Mouse (Mus musculus) MEL (cell line): ENCODE results near the gene Pcyt1b. TPM values are rescaled to one million over a fixed set of nuclear protein-coding genes. Genes with fewer than 3 reads are reported as not detected.

Source experiments
- DNase-seq: peaks from one replicate; pipeline ENCODE4 v3.0.0; 2011; ENCODE audit warnings: low read depth, low spot score
- H3K27ac ChIP-seq: 2 replicates; pipeline ENCODE4 v1.5.1; 2012; ENCODE audit warnings: low read depth, mild to moderate bottlenecking, control low read depth, low read length, moderate library complexity; ENCODE audit not compliant: control insufficient read depth
- H3K27me3 ChIP-seq, 2 experiments: fragments of 150-350 bp in 1 of 2; sonication (generic) in 1 of 2; 2 replicates each; pipeline ENCODE4 v1.6.1; 2012; ENCODE audit warnings: low read length in 2 of 2, mild to moderate bottlenecking in 2 of 2, improper control_type of control experiment in 1 of 2, moderate library complexity in 1 of 2; ENCODE audit not compliant: insufficient read depth in 2 of 2, control insufficient read depth in 1 of 2
- H3K36me3 ChIP-seq, 2 experiments: 2 replicates each; pipeline ENCODE4 v1.6.1; 2012 to 2014; ENCODE audit warnings: low read length in 2 of 2, improper control_type of control experiment in 1 of 2, inconsistent platforms in 1 of 2, mild to moderate bottlenecking in 1 of 2; ENCODE audit not compliant: insufficient read depth in 2 of 2, control insufficient read depth in 1 of 2
- H3K4me1 ChIP-seq, 2 experiments: fragments of 150-350 bp in 1 of 2; sonication (generic) in 1 of 2; 2 replicates each; pipeline ENCODE4 v1.6.1; 2012; ENCODE audit warnings: low read length in 2 of 2, improper control_type of control experiment in 1 of 2, mild to moderate bottlenecking in 1 of 2; ENCODE audit not compliant: insufficient read depth in 2 of 2, control insufficient read depth in 1 of 2
- H3K4me3 ChIP-seq, 2 experiments: fragments of 150-350 bp in 1 of 2; sonication (generic) in 1 of 2; 2 replicates each; pipeline ENCODE4 v1.5.1; 2012; ENCODE audit warnings: low read depth in 2 of 2, low read length in 2 of 2, mild to moderate bottlenecking in 2 of 2, moderate library complexity in 2 of 2, control low read depth in 1 of 2, improper control_type of control experiment in 1 of 2; ENCODE audit not compliant: control insufficient read depth in 1 of 2, insufficient read depth in 1 of 2
- H3K79me2 ChIP-seq: 2 replicates; pipeline ENCODE4 v1.6.1; 2012; ENCODE audit warnings: mild to moderate bottlenecking, low read length, moderate library complexity; ENCODE audit not compliant: control insufficient read depth, poor library complexity, insufficient read depth
- H3K9ac ChIP-seq: 2 replicates; pipeline ENCODE4 v1.6.1; 2012; ENCODE audit warnings: low read depth, mild to moderate bottlenecking, control low read depth, low read length, moderate library complexity; ENCODE audit not compliant: control insufficient read depth, poor library complexity, severe bottlenecking
- H3K9me3 ChIP-seq: fragments of 150-350 bp; sonication (generic); replicated peaks from 2 replicates; pipeline ENCODE4 v1.6.1; 2012; ENCODE audit warnings: mild to moderate bottlenecking, low read length, improper control_type of control experiment, moderate library complexity; ENCODE audit not compliant: insufficient read depth
- BHLHE40 ChIP-seq: IDR thresholded peaks from 2 replicates; pipeline ENCODE4 v1.6.1; 2012; ENCODE audit warnings: low read depth, mild to moderate bottlenecking, inconsistent platforms, low read length, improper control_type of control experiment, borderline replicate concordance
- CHD1 ChIP-seq: IDR thresholded peaks from 2 replicates; pipeline ENCODE4 v1.6.1; 2012; ENCODE audit warnings: low read depth, mild to moderate bottlenecking, inconsistent platforms, low read length, improper control_type of control experiment
- CTCF ChIP-seq, 3 experiments: IDR thresholded peaks in 2 of 3; conservative IDR thresholded peaks in 1 of 3; 2 replicates each; pipeline ENCODE4 v1.5.1; 2011 to 2012; ENCODE audit warnings: low read length in 3 of 3, low read depth in 2 of 3, mild to moderate bottlenecking in 2 of 3, improper control_type of control experiment in 1 of 3, inconsistent platforms in 1 of 3, mixed read lengths in 1 of 3, moderate library complexity in 1 of 3; ENCODE audit not compliant: control insufficient read depth in 1 of 3, insufficient read depth in 1 of 3, poor library complexity in 1 of 3, severe bottlenecking in 1 of 3
- ELF1 ChIP-seq: IDR thresholded peaks from 2 replicates; pipeline ENCODE4 v1.6.1; 2014; ENCODE audit warnings: low read depth, mild to moderate bottlenecking, inconsistent platforms, low read length, improper control_type of control experiment, moderate library complexity
- EP300 ChIP-seq, 2 experiments: IDR thresholded peaks; 2 replicates each; pipeline ENCODE4 v1.6.1; 2011; ENCODE audit warnings: improper control_type of control experiment in 2 of 2, low read length in 2 of 2, low read depth in 1 of 2, mild to moderate bottlenecking in 1 of 2
- ETS1 ChIP-seq: IDR thresholded peaks from 2 replicates; pipeline ENCODE4 v1.6.1; 2012; ENCODE audit warnings: low read depth, mild to moderate bottlenecking, inconsistent platforms, low read length, improper control_type of control experiment, moderate library complexity
- GABPA ChIP-seq: IDR thresholded peaks from 2 replicates; pipeline ENCODE4 v1.6.1; 2012; ENCODE audit warnings: low read depth, mild to moderate bottlenecking, inconsistent platforms, low read length, improper control_type of control experiment, moderate library complexity
- GATA1 ChIP-seq: IDR thresholded peaks from 2 replicates; pipeline ENCODE4 v1.6.1; 2011; ENCODE audit warnings: low read depth, low read length, improper control_type of control experiment
- HCFC1 ChIP-seq: IDR thresholded peaks from 2 replicates; pipeline ENCODE4 v1.6.1; 2012; ENCODE audit warnings: low read depth, mild to moderate bottlenecking, inconsistent platforms, low read length, improper control_type of control experiment, moderate library complexity
- JUND ChIP-seq: IDR thresholded peaks from 2 replicates; pipeline ENCODE4 v1.6.1; 2011; ENCODE audit warnings: low read depth, mild to moderate bottlenecking, improper control_type of control experiment, low read length
- KAT2A ChIP-seq: conservative IDR thresholded peaks from 2 replicates; pipeline ENCODE4 v1.6.1; 2012; ENCODE audit warnings: low read depth, low read length, improper control_type of control experiment, inconsistent platforms
- MAFK ChIP-seq: IDR thresholded peaks from 2 replicates; pipeline ENCODE4 v1.6.1; 2011; ENCODE audit warnings: low read depth, mild to moderate bottlenecking, low read length, improper control_type of control experiment, borderline replicate concordance
- MAZ ChIP-seq: IDR thresholded peaks from 2 replicates; pipeline ENCODE4 v1.6.1; 2012; ENCODE audit warnings: low read depth, mild to moderate bottlenecking, inconsistent platforms, low read length, improper control_type of control experiment
- MXI1 ChIP-seq: IDR thresholded peaks from 2 replicates; pipeline ENCODE4 v1.6.1; 2011; ENCODE audit warnings: mild to moderate bottlenecking, low read depth, low read length, improper control_type of control experiment
- MYB ChIP-seq: IDR thresholded peaks from 2 replicates; pipeline ENCODE4 v1.6.1; 2011; ENCODE audit warnings: mild to moderate bottlenecking, low read depth, low read length, improper control_type of control experiment
- MYC ChIP-seq: IDR thresholded peaks from 2 replicates; pipeline ENCODE4 v1.6.1; 2011; ENCODE audit warnings: low read depth, mild to moderate bottlenecking, low read length, improper control_type of control experiment, moderate library complexity
- NELFE ChIP-seq: IDR thresholded peaks from 2 replicates; pipeline ENCODE4 v1.6.1; 2011; ENCODE audit warnings: low read depth, low read length, improper control_type of control experiment
- NRF1 ChIP-seq: IDR thresholded peaks from 2 replicates; pipeline ENCODE4 v1.6.1; 2014; ENCODE audit warnings: low read depth, mild to moderate bottlenecking, inconsistent platforms, low read length, improper control_type of control experiment, moderate library complexity; ENCODE audit not compliant: poor library complexity, insufficient read depth, severe bottlenecking
- POLR2AphosphoS2 ChIP-seq: IDR thresholded peaks from 2 replicates; pipeline ENCODE4 v1.6.1; 2011; ENCODE audit warnings: low read length, improper control_type of control experiment
- POLR2AphosphoS5 ChIP-seq: IDR thresholded peaks from 2 replicates; pipeline ENCODE4 v1.6.1; 2012; ENCODE audit warnings: low read depth, borderline replicate concordance, mild to moderate bottlenecking, inconsistent platforms, low read length, moderate library complexity, mixed read lengths
- SMC3 ChIP-seq: IDR thresholded peaks from 2 replicates; pipeline ENCODE4 v1.6.1; 2011; ENCODE audit warnings: low read depth, low read length, improper control_type of control experiment
- TCF12 ChIP-seq: IDR thresholded peaks from 2 replicates; pipeline ENCODE4 v1.6.1; 2014; ENCODE audit warnings: low read depth, mild to moderate bottlenecking, inconsistent platforms, low read length, improper control_type of control experiment, moderate library complexity
- UBTF ChIP-seq: IDR thresholded peaks from 2 replicates; pipeline ENCODE4 v1.6.1; 2012; ENCODE audit warnings: low read depth, mild to moderate bottlenecking, inconsistent platforms, low read length, improper control_type of control experiment, moderate library complexity, borderline replicate concordance; ENCODE audit not compliant: insufficient read depth
- USF1 ChIP-seq: IDR thresholded peaks from 2 replicates; pipeline ENCODE4 v1.6.1; 2014; ENCODE audit warnings: low read depth, mild to moderate bottlenecking, inconsistent platforms, low read length, improper control_type of control experiment, moderate library complexity
- USF2 ChIP-seq, 2 experiments: IDR thresholded peaks; 2 replicates each; pipeline ENCODE4 v1.6.1; 2011 to 2012; ENCODE audit warnings: improper control_type of control experiment in 2 of 2, low read length in 2 of 2, borderline replicate concordance in 1 of 2, inconsistent platforms in 1 of 2, low read depth in 1 of 2, mild to moderate bottlenecking in 1 of 2; ENCODE audit not compliant: insufficient read depth in 1 of 2
- ZC3H11A ChIP-seq: IDR thresholded peaks from 2 replicates; pipeline ENCODE4 v1.6.1; 2012; ENCODE audit warnings: low read depth, mild to moderate bottlenecking, inconsistent platforms, low read length, improper control_type of control experiment
- ZKSCAN1 ChIP-seq: IDR thresholded peaks from 2 replicates; pipeline ENCODE4 v1.6.1; 2012; ENCODE audit warnings: low read depth, mild to moderate bottlenecking, inconsistent platforms, low read length, improper control_type of control experiment, moderate library complexity
- ZMIZ1 ChIP-seq: IDR thresholded peaks from 2 replicates; pipeline ENCODE4 v1.6.1; 2012; ENCODE audit warnings: low read depth, mild to moderate bottlenecking, inconsistent platforms, low read length, improper control_type of control experiment, moderate library complexity
- polyA plus RNA-seq, 2 experiments: library from polyadenylated mRNA; stranded (reverse) in 1 of 2; unstranded in 1 of 2; fragments of >175 nt in 1 of 2; fragments of >200 nt in 1 of 2; gene quantifications; 2 replicates each; pipeline versions ENCODE4 v1.2.1 to v1.2.4; 2012; ENCODE audit warnings: low replicate concordance in 2 of 2, low read depth in 1 of 2; ENCODE audit not compliant: insufficient read length in 2 of 2, insufficient read depth in 1 of 2, missing spikeins in 1 of 2
- total RNA-seq: library from RNA; depleted of rRNA; stranded (reverse); fragments of 300-350 nt; gene quantifications from 2 replicates; pipeline ENCODE4 v1.2.3, GENCODE M21; 2012

Gene Pcyt1b
- total and polyA plus RNA-seq, 3 experiments: 1.2 to 10.4 TPM; not detected in 1

DNA sequence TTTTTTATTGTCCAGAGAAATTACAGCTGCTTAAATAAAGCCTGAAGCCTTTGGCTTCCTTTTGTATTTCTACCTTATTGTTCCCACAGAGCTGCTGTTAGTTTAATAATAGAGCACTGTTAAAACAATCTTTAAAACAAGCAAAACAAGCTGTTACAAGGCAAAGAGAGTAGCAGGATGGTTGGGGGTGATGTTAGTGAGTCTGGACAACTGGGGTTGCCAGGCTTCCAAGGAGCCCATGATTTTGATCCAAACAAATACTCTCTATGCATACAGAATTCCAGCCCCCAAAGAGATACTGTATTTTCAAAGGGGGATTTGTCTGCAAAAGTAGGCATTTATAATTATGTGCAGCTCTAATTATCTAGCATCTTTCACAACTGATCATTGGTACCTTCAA, 77.7 kb downstream of the Pcyt1b start:
- H3K27me3 ChIP-seq: no peaks in the 10 kb centered on the region
- H3K27ac ChIP-seq: no peak overlapping the region
- no peak overlapping the region for H3K4me3 ChIP-seq
- H3K4me1 ChIP-seq: peaks cover 5 to 7% of the 10 kb centered on the region in 2 experiments
- H3K79me2 ChIP-seq: no peaks in the 10 kb centered on the region
- no peak for DNase-seq
- H3K9ac ChIP-seq: no peak overlapping the region
- TF ChIP-seq JUND: no peak
- no peak for TF ChIP-seq MAFK
- TF ChIP-seq CTCF (IDR thresholded peaks at IDR 0.05 in 2 of 3, conservative IDR thresholded peaks at IDR 0.05 in 1 of 3; ENCODE audit: control insufficient read depth in 1 of 3, insufficient read depth in 1 of 3, low read depth in 2 of 3, low read length in 3 of 3, poor library complexity in 1 of 3, severe bottlenecking in 1 of 3): no peak
- no peak for TF ChIP-seq MYC
- TF ChIP-seq TCF12: no peak
- TF ChIP-seq POLR2AphosphoS2: no peak
- no peak for TF ChIP-seq ZMIZ1
- TF ChIP-seq ELF1: no peak
- TF ChIP-seq GABPA: no peak
- no peak for TF ChIP-seq GATA1
- no peaks in the 10 kb centered on the region for H3K9me3 ChIP-seq
- peaks cover 0 to 13% of the 10 kb centered on the region in 2 experiments; a peak in 2 of 4 replicates for H3K36me3 ChIP-seq

DNA sequence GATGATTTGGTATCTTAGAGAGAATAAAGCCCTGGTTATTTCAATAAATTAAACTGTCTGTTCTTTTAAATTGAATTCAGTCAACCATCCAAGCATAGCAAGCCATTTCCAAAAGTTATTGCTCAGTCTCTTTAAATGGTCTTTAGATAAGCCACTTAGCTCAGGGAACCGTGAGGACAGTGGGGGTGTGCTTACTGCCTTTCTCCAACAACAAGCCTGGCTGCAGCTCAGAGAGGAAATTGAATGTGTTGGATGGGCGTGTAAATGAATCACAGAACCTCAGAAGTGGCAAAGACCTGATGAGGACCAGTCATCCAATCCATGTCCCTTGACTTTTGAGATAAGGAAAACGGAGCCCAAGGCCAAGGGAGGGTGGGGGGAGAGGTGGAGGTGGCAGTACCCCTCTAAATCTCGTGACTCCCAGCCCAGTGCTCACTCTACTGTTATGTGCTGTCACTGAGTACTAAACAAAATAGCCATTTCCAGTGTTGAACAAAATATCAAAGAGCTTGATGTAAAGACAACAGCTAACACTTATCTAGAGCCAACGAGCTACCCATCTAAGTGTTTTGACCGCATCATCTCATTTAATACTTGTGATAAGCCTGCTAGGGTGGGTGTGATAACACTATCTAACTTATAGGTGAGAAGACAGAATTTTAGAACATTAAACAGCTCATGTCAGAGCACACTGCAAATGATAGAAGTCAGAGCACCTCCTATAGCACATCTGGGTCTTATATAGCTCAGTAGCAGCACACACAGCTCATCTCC, 78.5 kb downstream of the Pcyt1b start:
- no peaks in the 10 kb centered on the region for H3K27me3 ChIP-seq
- H3K36me3 ChIP-seq: peaks cover 0 to 13% of the 10 kb centered on the region in 2 experiments; a peak in 2 of 4 replicates
- H3K9ac ChIP-seq: no peak overlapping the region
- no peak overlapping the region for H3K4me3 ChIP-seq
- H3K27ac ChIP-seq: no peak overlapping the region; the same call in 1 of the 2 replicates
- peak; percentile 61 for DNase-seq
- no peaks in the 10 kb centered on the region for H3K9me3 ChIP-seq
- H3K79me2 ChIP-seq: no peaks in the 10 kb centered on the region
- H3K4me1 ChIP-seq: peaks cover 5 to 7% of the 10 kb centered on the region in 2 experiments
- TF ChIP-seq POLR2AphosphoS5 (no peak), TCF12 (peak; percentile 66), SMC3 (no peak), ZKSCAN1 (no peak), EP300 (IDR thresholded peaks at IDR 0.05; ENCODE audit: low read depth in 1 of 2, low read length in 2 of 2) (peak; percentile 53 to 56; a peak in 3 of 4 replicates), NRF1 (no peak), ETS1 (peak; percentile 41; the same call in 1 of the 2 replicates), USF1 (no peak), NELFE (no peak), HCFC1 (no peak), CHD1 (no peak), USF2 (IDR thresholded peaks at IDR 0.05; ENCODE audit: borderline replicate concordance in 1 of 2, insufficient read depth in 1 of 2, low read depth in 1 of 2, low read length in 2 of 2) (no peak), MXI1 (no peak), MYB (no peak), MAZ (no peak), MYC (no peak), ELF1 (no peak), GATA1 (peak; percentile 27; the same call in 1 of the 2 replicates), CTCF (IDR thresholded peaks at IDR 0.05 in 2 of 3, conservative IDR thresholded peaks at IDR 0.05 in 1 of 3; ENCODE audit: control insufficient read depth in 1 of 3, insufficient read depth in 1 of 3, low read depth in 2 of 3, low read length in 3 of 3, poor library complexity in 1 of 3, severe bottlenecking in 1 of 3) (no peak), ZC3H11A (no peak), KAT2A (no peak), BHLHE40 (no peak), UBTF (no peak), MAFK (no peak)
